Comparison of ENCODE assay signal across 11 mouse cellular contexts in the genomic region with DNA sequence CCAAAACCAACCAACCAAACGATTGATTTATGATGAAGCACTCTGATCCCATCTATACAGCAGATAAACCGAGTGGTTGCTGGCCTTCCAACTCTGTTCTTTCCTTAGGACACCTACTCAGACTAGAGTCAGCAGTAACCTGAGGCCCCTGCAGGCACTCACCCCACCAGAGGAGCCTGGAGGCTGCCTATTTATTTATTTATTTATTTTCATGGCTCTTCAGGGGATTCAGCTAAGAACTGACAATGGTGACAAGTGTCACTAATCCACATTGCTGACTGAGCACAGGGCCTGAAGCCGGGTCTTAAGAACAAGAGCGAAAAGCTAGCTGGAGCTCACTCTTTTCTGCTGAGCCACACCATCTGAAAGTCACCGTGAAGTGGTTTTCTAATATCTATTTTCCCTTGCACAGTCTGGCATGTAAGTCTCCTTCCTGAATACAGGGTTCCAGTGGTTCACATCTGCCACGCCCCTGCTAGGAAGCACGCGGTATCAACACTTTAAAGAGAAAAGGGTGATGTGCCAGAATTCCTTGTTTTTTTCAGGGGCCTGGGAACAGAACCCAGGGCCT. TPM values are rescaled to one million over a fixed set of nuclear protein-coding genes. Genes with fewer than 3 reads are reported as not detected.
DNase-seq lines count a peak whose midpoint lies in the region; ATAC-seq and TF ChIP-seq lines count a peak whose summit lies in the region.
"Had no signal": no experiment of that assay in that cellular context is flagged by ENCODE, and none has a peak within 500 bp of the region (broad histone marks: within the 10 kb centered on the region; RNA-seq: fewer than 3 reads in every experiment).

No protein-coding gene starts in this region.

- no peak for ATAC-seq in lung, embryonic 15.5 days (ENCODE audit: borderline replicate concordance, extremely low read depth, low FRiP score, low TSS enrichment)
- no peak for ATAC-seq in hindbrain, embryonic 13.5 days (ENCODE audit: low FRiP score)
- ATAC-seq in midbrain, postnatal 0 days (ENCODE audit: low FRiP score): no peak
- ATAC-seq in intestine, embryonic 15.5 days: no peak

- no peak overlapping the region for H3K4me2 ChIP-seq in lung, embryonic 15.5 days
- peak overlapping the region; percentile 68 for H3K4me2 ChIP-seq in hindbrain, embryonic 13.5 days
- peak overlapping the region; percentile 72; the same call in 1 of the 2 replicates for H3K4me2 ChIP-seq in midbrain, postnatal 0 days (ENCODE audit: low read depth, low read length, poor library complexity, severe bottlenecking)
- no peak overlapping the region for H3K4me2 ChIP-seq in intestine, embryonic 15.5 days (replicated peaks)
- H3K4me2 ChIP-seq: liver, embryonic 13.5 days had no signal

- no peaks in the 10 kb centered on the region for H3K27me3 ChIP-seq in lung, embryonic 15.5 days
- H3K27me3 ChIP-seq in embryonic facial prominence, embryonic 10.5 days (replicated peaks; ENCODE audit: low read depth, poor library complexity, severe bottlenecking): no peaks in the 10 kb centered on the region
- H3K27me3 ChIP-seq in hindbrain, embryonic 13.5 days: no peaks in the 10 kb centered on the region
- H3K27me3 ChIP-seq in midbrain, postnatal 0 days (ENCODE audit: insufficient read depth, low read length): no peaks in the 10 kb centered on the region
- H3K27me3 ChIP-seq in intestine, embryonic 15.5 days (replicated peaks): no peaks in the 10 kb centered on the region

- H3K4me1 ChIP-seq in lung, embryonic 15.5 days: peaks cover 23% of the 10 kb centered on the region
- peaks cover 37% of the 10 kb centered on the region for H3K4me1 ChIP-seq in embryonic facial prominence, embryonic 10.5 days
- H3K4me1 ChIP-seq in hindbrain, embryonic 13.5 days (replicated peaks): peaks cover 30% of the 10 kb centered on the region
- peaks cover 7% of the 10 kb centered on the region; the same call in 1 of the 2 replicates for H3K4me1 ChIP-seq in midbrain, postnatal 0 days (ENCODE audit: insufficient read depth, low read length)
- peaks cover 10% of the 10 kb centered on the region; the same call in 1 of the 2 replicates for H3K4me1 ChIP-seq in intestine, embryonic 15.5 days (replicated peaks)

- no peak overlapping the region for H3K9ac ChIP-seq in lung, embryonic 15.5 days
- H3K9ac ChIP-seq in hindbrain, embryonic 13.5 days: peak overlapping the region; percentile 49
- H3K9ac ChIP-seq in midbrain, postnatal 0 days (replicated peaks; ENCODE audit: low read length, poor library complexity, severe bottlenecking): no peak overlapping the region
- no peak overlapping the region for H3K9ac ChIP-seq in intestine, embryonic 15.5 days
- H3K9ac ChIP-seq: liver, embryonic 13.5 days had no signal

- WGBS in lung, embryonic 15.5 days: 43% methylated on average over 8 of the region's 8 CpGs
- WGBS in embryonic facial prominence, embryonic 10.5 days: 45% methylated on average over 8 of the region's 8 CpGs
- WGBS in hindbrain, embryonic 13.5 days: 55% methylated on average over 8 of the region's 8 CpGs
- 28% methylated on average over 8 of the region's 8 CpGs for whole genome bisulfite sequencing in midbrain, postnatal 0 days
- WGBS in intestine, embryonic 15.5 days: 54% methylated on average over 8 of the region's 8 CpGs

- H3K36me3 ChIP-seq in lung, embryonic 15.5 days: no peaks in the 10 kb centered on the region
- H3K36me3 ChIP-seq in embryonic facial prominence, embryonic 10.5 days (replicated peaks): peaks cover 32% of the 10 kb centered on the region
- H3K36me3 ChIP-seq in hindbrain, embryonic 13.5 days: no peaks in the 10 kb centered on the region
- H3K36me3 ChIP-seq in midbrain, postnatal 0 days (ENCODE audit: insufficient read depth, low read length): no peaks in the 10 kb centered on the region
- no peaks in the 10 kb centered on the region for H3K36me3 ChIP-seq in intestine, embryonic 15.5 days
- H3K36me3 ChIP-seq: liver, embryonic 13.5 days had no signal

- H3K4me3 ChIP-seq in lung, embryonic 15.5 days: no peak overlapping the region
- H3K4me3 ChIP-seq in embryonic facial prominence, embryonic 10.5 days: no peak overlapping the region
- peak overlapping the region; percentile 100 for H3K4me3 ChIP-seq in hindbrain, embryonic 13.5 days
- H3K4me3 ChIP-seq in midbrain, postnatal 0 days (ENCODE audit: low read depth, low read length): no peak overlapping the region
- H3K4me3 ChIP-seq in intestine, embryonic 15.5 days (replicated peaks): no peak overlapping the region
- H3K4me3 ChIP-seq: liver, embryonic 13.5 days had no signal

- H3K27ac ChIP-seq in lung, embryonic 15.5 days: peak overlapping the region; percentile 18; the same call in 1 of the 2 replicates
- H3K27ac ChIP-seq in embryonic facial prominence, embryonic 10.5 days (replicated peaks): peak overlapping the region; percentile 19; the same call in 1 of the 2 replicates
- H3K27ac ChIP-seq in hindbrain, embryonic 13.5 days: peak overlapping the region; percentile 92
- peak overlapping the region; percentile 26 for H3K27ac ChIP-seq in midbrain, postnatal 0 days (ENCODE audit: low read depth, low read length)
- H3K27ac ChIP-seq in intestine, embryonic 15.5 days: no peak overlapping the region
- H3K27ac ChIP-seq: liver, embryonic 13.5 days had no signal

- no peaks in the 10 kb centered on the region for H3K9me3 ChIP-seq in lung, embryonic 15.5 days
- H3K9me3 ChIP-seq in embryonic facial prominence, embryonic 10.5 days: peaks cover 5% of the 10 kb centered on the region; the same call in 1 of the 2 replicates
- H3K9me3 ChIP-seq in hindbrain, embryonic 13.5 days: no peaks in the 10 kb centered on the region
- H3K9me3 ChIP-seq in midbrain, postnatal 0 days (ENCODE audit: low read length): no peaks in the 10 kb centered on the region
- no peaks in the 10 kb centered on the region for H3K9me3 ChIP-seq in intestine, embryonic 15.5 days
- H3K9me3 ChIP-seq: liver, embryonic 13.5 days had no signal

- no peak for DNase-seq in lung, adult 18-20 months
- DNase-seq in embryonic facial prominence, embryonic 10.5 days (ENCODE audit: low spot score): no peak
- no peak for DNase-seq in midbrain, postnatal 0 days (ENCODE audit: low spot score)
- no peak for DNase-seq in adrenal gland, postnatal 10 days
- DNase-seq in spleen, postnatal 4 days (ENCODE audit: low spot score in 2 of 2): no peak
- DNase-seq: cerebellum, adult 8-10 months; heart, postnatal 14 days; liver, embryonic 13.5 days had no signal

- no peak for TF ChIP-seq CTCF in midbrain, postnatal 0 days (IDR thresholded peaks at IDR 0.05)

RNA-seq across cellular contexts. Expression of a gene that starts 6.9 kb away (rescaled TPM):
- polyA plus RNA-seq in lung, embryonic 15.5 days (2015; fragmentation: Nextera tagmentation; extraction: Ambion mirVana): 60.7 and 61.2 TPM in 2 replicates
- polyA plus RNA-seq in embryonic facial prominence, embryonic 10.5 days (2016; fragmentation: Nextera tagmentation; extraction: Ambion mirVana): 69.6 and 73.2 TPM in 2 replicates
- 173 and 192 TPM in 2 replicates for polyA plus RNA-seq in hindbrain, embryonic 13.5 days (2015; fragmentation: Nextera tagmentation; extraction: Ambion mirVana)
- total RNA-seq in midbrain, postnatal 0 days (2014; rRNA removed): 169 and 203 TPM in 2 replicates
- 115 and 135 TPM in 2 replicates for polyA plus RNA-seq in midbrain, postnatal 0 days (2015; fragmentation: Nextera tagmentation; extraction: Ambion mirVana)
- 10 to 100 TPM; 23.4 to 42.3 TPM for total RNA-seq in adrenal gland, postnatal 10 days (2021)
- 32.2 and 38.7 TPM in 2 replicates for polyA plus RNA-seq in intestine, embryonic 15.5 days (2015; fragmentation: Nextera tagmentation; extraction: Ambion mirVana)

Comparison
In these comparisons a context has a peak if more than half of its experiments do, and no peak if none do; other contexts are left out.
1. H3K4me2 ChIP-seq: peak in hindbrain, embryonic 13.5 days (single experiment) and midbrain, postnatal 0 days (single experiment); none in lung, embryonic 15.5 days (single experiment) and intestine, embryonic 15.5 days (single experiment).